Mouse (Mus musculus): ENCODE measurements around the gene Sgsm1. TPM values are rescaled to one million over a fixed set of nuclear protein-coding genes. Genes with fewer than 3 reads are reported as not detected.

The Sgsm1 gene
- polyA plus RNA-seq, 1 experiment from 2014 or later = 16.0 TPM

- DNase-seq (ENCODE audit: low spot score) = no peak
- no peaks in the 10 kb centered on the region for H3K36me3 ChIP-seq
- H3K4me1 ChIP-seq = peaks cover 17% of the 10 kb centered on the region
- H3K4me3 ChIP-seq = no peak overlapping the region
- H3K9me3 ChIP-seq (replicated peaks) = no peaks in the 10 kb centered on the region
- H3K27me3 ChIP-seq (ENCODE audit: low read depth, poor library complexity, severe bottlenecking) = peaks cover 61% of the 10 kb centered on the region
- no peak overlapping the region for H3K27ac ChIP-seq (replicated peaks)
- WGBS = 40% methylated on average over 14 of the region's 14 CpGs
Observed at GRCm38 (mm10) chr5:113290149-113290548, 20.4 kb downstream of the Sgsm1 start.

- H3K36me3 ChIP-seq = no peaks in the 10 kb centered on the region
- no peak for DNase-seq (ENCODE audit: low spot score)
- no peaks in the 10 kb centered on the region for H3K9me3 ChIP-seq (replicated peaks)
- H3K27me3 ChIP-seq (ENCODE audit: low read depth, poor library complexity, severe bottlenecking) = peaks cover 71% of the 10 kb centered on the region
- H3K4me3 ChIP-seq = no peak overlapping the region
- WGBS = 52% methylated on average over 13 of the region's 13 CpGs
- H3K4me1 ChIP-seq = peaks cover 17% of the 10 kb centered on the region
- H3K27ac ChIP-seq (replicated peaks) = no peak overlapping the region
Observed at GRCm38 (mm10) chr5:113288490-113288889, 22.1 kb downstream of the Sgsm1 start.

- DNase-seq (ENCODE audit: low spot score) = no peak
- peaks cover 71% of the 10 kb centered on the region for H3K27me3 ChIP-seq (ENCODE audit: low read depth, poor library complexity, severe bottlenecking)
- 45% methylated on average over 5 of the region's 5 CpGs for WGBS
Observed at GRCm38 (mm10) chr5:113287762-113288161, 22.8 kb downstream of the Sgsm1 start.

GRCm38 (mm10) chr5:113286591-113287520 is 23.7 kb downstream of the Sgsm1 start:
- Histone ChIP-seq H3K4me3 (peak overlapping the region; percentile 48), H3K27me3 (ENCODE audit: low read depth, poor library complexity, severe bottlenecking) (peaks cover 71% of the 10 kb centered on the region), H3K9me3 (replicated peaks) (no peaks in the 10 kb centered on the region), H3K36me3 (no peaks in the 10 kb centered on the region), H3K27ac (replicated peaks) (no peak overlapping the region), H3K4me1 (peaks cover 13% of the 10 kb centered on the region)
- DNase-seq (ENCODE audit: low spot score) = peak; percentile 56
- 4% methylated on average over 59 of the region's 60 CpGs for WGBS

More at GRCm38 (mm10) chr5:113287762-113288161, 22.8 kb downstream of the Sgsm1 start:
- H3K27ac ChIP-seq (replicated peaks) = no peak overlapping the region
- no peaks in the 10 kb centered on the region for H3K9me3 ChIP-seq (replicated peaks)
- H3K36me3 ChIP-seq = no peaks in the 10 kb centered on the region
- no peak overlapping the region for H3K4me3 ChIP-seq
- H3K4me1 ChIP-seq = peaks cover 17% of the 10 kb centered on the region

DNA sequence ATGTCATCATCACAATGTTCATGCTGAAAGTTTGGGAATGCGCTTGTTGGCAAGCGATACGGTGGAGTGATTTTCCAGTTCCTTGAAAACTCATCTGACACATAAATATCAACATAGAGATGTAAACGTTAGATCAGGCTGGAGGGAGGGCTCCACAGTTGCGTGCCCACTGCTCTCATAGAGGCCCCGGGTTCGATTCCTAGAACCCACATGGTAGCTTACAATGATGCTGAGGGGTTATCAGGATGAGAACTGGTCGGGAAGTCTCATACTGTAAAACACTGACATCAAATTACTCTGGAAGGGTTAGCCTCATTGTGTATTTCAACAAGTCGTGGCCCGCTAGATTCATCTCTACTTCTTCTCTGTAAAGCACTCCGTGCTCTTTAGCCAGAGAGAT is 24.5 kb downstream of the Sgsm1 start:
- Histone ChIP-seq H3K9me3 (replicated peaks) (no peaks in the 10 kb centered on the region), H3K27me3 (ENCODE audit: low read depth, poor library complexity, severe bottlenecking) (peaks cover 68% of the 10 kb centered on the region), H3K27ac (replicated peaks) (no peak overlapping the region), H3K4me3 (no peak overlapping the region), H3K36me3 (no peaks in the 10 kb centered on the region), H3K4me1 (peaks cover 12% of the 10 kb centered on the region)
- DNase-seq (ENCODE audit: low spot score) = no peak
- WGBS = 77% methylated on average over 11 of the region's 11 CpGs

- H3K9me3 ChIP-seq (replicated peaks) = no peaks in the 10 kb centered on the region
- H3K27me3 ChIP-seq (ENCODE audit: low read depth, poor library complexity, severe bottlenecking) = peaks cover 63% of the 10 kb centered on the region
- 68% methylated on average over 16 of the region's 16 CpGs for WGBS
- no peak overlapping the region for H3K27ac ChIP-seq (replicated peaks)
- H3K4me3 ChIP-seq = no peak overlapping the region
- H3K4me1 ChIP-seq = peaks cover 17% of the 10 kb centered on the region
- no peaks in the 10 kb centered on the region for H3K36me3 ChIP-seq
- no peak for DNase-seq (ENCODE audit: low spot score)
Observed at GRCm38 (mm10) chr5:113285541-113285940, 25.0 kb downstream of the Sgsm1 start.

- Histone ChIP-seq H3K27me3 (ENCODE audit: low read depth, poor library complexity, severe bottlenecking) (peaks cover 45% of the 10 kb centered on the region), H3K4me3 (no peak overlapping the region), H3K27ac (replicated peaks) (no peak overlapping the region), H3K36me3 (peaks cover 4% of the 10 kb centered on the region), H3K4me1 (peaks cover 33% of the 10 kb centered on the region), H3K9me3 (replicated peaks) (no peaks in the 10 kb centered on the region)
- WGBS = 81% methylated on average over 2 of the region's 2 CpGs
- no peak for DNase-seq (ENCODE audit: low spot score)
Observed at GRCm38 (mm10) chr5:113283726-113284125, 26.9 kb downstream of the Sgsm1 start.

DNA sequence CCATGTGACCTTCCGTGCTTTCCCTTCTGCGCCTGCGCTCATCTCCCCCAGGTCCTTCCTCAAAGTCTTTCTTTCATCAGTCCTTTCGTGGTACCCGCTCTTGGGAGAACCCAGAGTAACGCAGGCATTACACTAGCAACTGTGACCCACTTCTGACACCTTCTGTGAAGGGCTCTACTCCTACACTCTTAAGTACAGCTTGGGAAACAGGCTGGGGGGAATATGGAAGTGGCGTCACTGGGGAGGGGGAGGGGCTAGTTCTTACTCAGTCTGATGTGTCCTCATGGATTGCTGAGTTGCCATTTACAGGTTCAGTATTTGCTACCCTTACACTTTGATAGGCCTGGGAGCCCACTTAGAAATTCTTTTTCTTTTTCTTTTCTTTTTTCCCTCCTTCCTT is 29.0 kb downstream of the Sgsm1 start:
- Histone ChIP-seq H3K9me3 (replicated peaks) (no peaks in the 10 kb centered on the region), H3K27me3 (ENCODE audit: low read depth, poor library complexity, severe bottlenecking) (peaks cover 23% of the 10 kb centered on the region), H3K4me3 (no peak overlapping the region), H3K27ac (replicated peaks) (no peak overlapping the region), H3K4me1 (peaks cover 23% of the 10 kb centered on the region), H3K36me3 (peaks cover 26% of the 10 kb centered on the region)
- WGBS = 95% methylated on average over 7 of the region's 7 CpGs
- no peak for DNase-seq (ENCODE audit: low spot score)

DNA sequence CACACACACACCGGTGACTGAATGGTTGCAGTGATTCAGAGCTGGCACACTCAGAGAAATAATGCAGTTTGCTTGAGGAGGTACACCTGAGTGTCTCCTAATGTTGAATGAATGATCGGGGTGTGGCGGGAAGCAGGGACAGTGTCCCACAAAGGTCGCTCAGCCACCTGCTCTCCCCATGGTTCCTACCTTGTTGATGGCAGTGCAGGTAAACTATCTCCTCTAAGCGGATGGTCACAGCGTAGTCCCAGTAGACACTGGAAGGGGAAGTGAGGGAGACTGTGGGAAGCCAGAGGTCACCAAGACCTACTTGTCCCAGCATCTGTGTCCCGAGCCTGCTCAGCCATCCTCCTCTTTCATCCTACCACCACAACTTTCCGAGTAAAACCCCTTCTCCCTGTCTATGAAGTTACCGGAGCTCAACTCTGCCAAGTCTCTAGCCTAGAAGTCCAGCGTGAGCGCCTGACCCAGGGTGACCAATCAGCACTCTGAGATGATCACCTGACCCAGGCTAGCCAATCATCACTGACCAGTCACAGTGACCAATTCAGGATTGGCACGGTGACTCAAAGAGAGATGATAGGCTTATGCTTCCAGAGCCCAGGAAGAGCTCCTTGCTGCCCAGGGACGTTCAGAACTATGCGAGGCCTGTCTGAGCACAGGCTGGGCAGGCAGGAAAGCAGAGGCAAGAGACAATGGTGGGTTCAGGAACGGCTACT is 30.3 kb downstream of the Sgsm1 start:
- H3K4me3 ChIP-seq = peak overlapping the region; percentile 63
- H3K27me3 ChIP-seq (ENCODE audit: low read depth, poor library complexity, severe bottlenecking) = peaks cover 11% of the 10 kb centered on the region
- peaks cover 20% of the 10 kb centered on the region for H3K4me1 ChIP-seq
- H3K36me3 ChIP-seq = peaks cover 38% of the 10 kb centered on the region
- peak; percentile 84 for DNase-seq (ENCODE audit: low spot score)
- H3K9me3 ChIP-seq (replicated peaks) = no peaks in the 10 kb centered on the region
- H3K27ac ChIP-seq (replicated peaks) = peak overlapping the region; percentile 85
- WGBS = 29% methylated on average over 15 of the region's 15 CpGs

DNA sequence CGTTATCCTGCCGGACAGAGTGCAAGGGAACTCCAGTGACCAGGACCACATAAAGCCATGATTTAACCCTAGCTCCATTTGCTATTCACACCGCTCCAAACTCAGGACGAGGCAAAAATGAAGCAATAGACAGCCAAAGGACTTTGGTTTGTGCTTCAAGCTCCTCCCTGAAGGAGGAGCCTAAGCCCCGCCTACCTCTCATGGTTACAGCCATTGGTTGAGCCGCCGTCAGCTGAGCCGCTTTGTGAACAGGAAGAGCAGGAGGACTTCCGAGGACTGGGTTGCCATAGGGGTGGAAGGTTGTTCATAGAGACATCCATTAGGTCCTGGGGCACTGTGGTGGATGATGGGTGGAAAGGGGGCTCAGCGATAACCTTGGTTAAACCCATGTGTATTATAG is 34.7 kb downstream of the Sgsm1 start:
- no peak overlapping the region for H3K4me3 ChIP-seq

GRCm38 (mm10) chr5:113271207-113271811 is 39.3 kb downstream of the Sgsm1 start:
- Histone ChIP-seq H3K27ac (replicated peaks) (no peak overlapping the region), H3K9me3 (replicated peaks) (no peaks in the 10 kb centered on the region), H3K4me1 (no peaks in the 10 kb centered on the region; the same call in 1 of the 2 replicates), H3K4me3 (no peak overlapping the region), H3K27me3 (ENCODE audit: low read depth, poor library complexity, severe bottlenecking) (no peaks in the 10 kb centered on the region), H3K36me3 (peaks cover 54% of the 10 kb centered on the region)
- no peak for DNase-seq (ENCODE audit: low spot score)
- WGBS = 79% methylated on average over 11 of the region's 11 CpGs

More for the DNA sequence above, 34.7 kb downstream of the Sgsm1 start:
- H3K27ac ChIP-seq (replicated peaks) = no peak overlapping the region
- no peaks in the 10 kb centered on the region for H3K27me3 ChIP-seq (ENCODE audit: low read depth, poor library complexity, severe bottlenecking)
- H3K9me3 ChIP-seq (replicated peaks) = no peaks in the 10 kb centered on the region
- WGBS = 80% methylated on average over 10 of the region's 10 CpGs
- no peak for DNase-seq (ENCODE audit: low spot score)
- H3K4me1 ChIP-seq = peaks cover 18% of the 10 kb centered on the region
- H3K36me3 ChIP-seq = peaks cover 73% of the 10 kb centered on the region

DNA sequence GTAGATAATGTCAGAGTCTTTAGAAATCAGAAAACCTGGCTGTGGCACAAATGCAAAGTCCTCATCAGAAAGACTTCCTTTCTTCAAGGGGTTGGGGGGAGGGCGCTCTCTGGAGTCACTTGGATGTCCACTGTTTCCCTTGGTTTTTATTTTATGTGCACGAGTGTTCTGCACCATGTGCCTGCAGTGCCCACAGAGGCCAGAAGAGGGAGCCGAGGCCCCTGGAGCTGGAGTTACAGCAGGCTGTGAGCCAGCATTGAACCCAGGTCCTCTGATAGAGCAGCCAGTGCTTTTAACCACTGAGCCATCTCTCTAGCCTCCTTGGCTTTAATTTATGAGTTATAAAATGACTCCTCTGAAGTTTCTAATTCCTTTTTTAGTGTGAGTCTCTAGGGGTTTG is 40.5 kb downstream of the Sgsm1 start:
- peak; percentile 25 for DNase-seq (ENCODE audit: low spot score)
- Histone ChIP-seq H3K27ac (replicated peaks) (no peak overlapping the region), H3K9me3 (replicated peaks) (no peaks in the 10 kb centered on the region), H3K27me3 (ENCODE audit: low read depth, poor library complexity, severe bottlenecking) (no peaks in the 10 kb centered on the region), H3K4me1 (no peaks in the 10 kb centered on the region; the same call in 1 of the 2 replicates), H3K36me3 (peaks cover 54% of the 10 kb centered on the region), H3K4me3 (no peak overlapping the region)
- 82% methylated on average over 3 of the region's 3 CpGs for WGBS
